Mouse (Mus musculus) adrenal gland, adult 10 weeks (tissue): Measurements from ENCODE around the gene Dnah3. TPM values are rescaled to one million over a fixed set of nuclear protein-coding genes. Genes with fewer than 3 reads are reported as not detected.

Experiments
- polyA plus RNA-seq: library from polyadenylated mRNA; stranded (reverse); fragments of 350-450 nt; fragmentation: Illumina TruSeq; extraction: RNeasy Lipid Tissue Mini Kit (QIAGEN cat#74804); gene quantifications from one replicate; pipeline ENCODE4 v1.2.3, GENCODE M21; 2014; ENCODE audit warnings: low read depth, low replicate concordance

Dnah3 gene
- not detected for polyA plus RNA-seq

DNA sequence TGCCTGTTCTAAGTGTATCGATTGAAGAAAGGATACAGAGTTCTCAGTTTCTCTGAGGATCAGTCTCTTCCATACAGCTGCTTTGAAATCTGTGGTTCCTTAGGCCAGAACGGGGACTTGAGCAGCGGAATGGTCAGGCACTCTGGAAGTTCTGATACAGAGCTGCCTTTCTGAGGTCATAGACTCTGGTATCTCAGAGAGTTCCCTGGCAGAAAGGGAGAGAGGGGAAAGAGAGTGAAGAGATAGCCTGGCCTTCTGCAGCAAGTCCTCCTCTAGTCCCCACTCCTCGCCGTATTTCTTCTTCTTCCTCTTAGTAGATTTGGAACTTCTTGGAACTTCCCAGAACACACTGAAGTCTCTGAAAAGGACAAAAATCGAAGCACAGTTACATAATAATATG is at the start of gene Dnah3:
Dnah3 (minus strand) TSS at position 101 of the 400 bp plus-strand sequence.

DNA sequence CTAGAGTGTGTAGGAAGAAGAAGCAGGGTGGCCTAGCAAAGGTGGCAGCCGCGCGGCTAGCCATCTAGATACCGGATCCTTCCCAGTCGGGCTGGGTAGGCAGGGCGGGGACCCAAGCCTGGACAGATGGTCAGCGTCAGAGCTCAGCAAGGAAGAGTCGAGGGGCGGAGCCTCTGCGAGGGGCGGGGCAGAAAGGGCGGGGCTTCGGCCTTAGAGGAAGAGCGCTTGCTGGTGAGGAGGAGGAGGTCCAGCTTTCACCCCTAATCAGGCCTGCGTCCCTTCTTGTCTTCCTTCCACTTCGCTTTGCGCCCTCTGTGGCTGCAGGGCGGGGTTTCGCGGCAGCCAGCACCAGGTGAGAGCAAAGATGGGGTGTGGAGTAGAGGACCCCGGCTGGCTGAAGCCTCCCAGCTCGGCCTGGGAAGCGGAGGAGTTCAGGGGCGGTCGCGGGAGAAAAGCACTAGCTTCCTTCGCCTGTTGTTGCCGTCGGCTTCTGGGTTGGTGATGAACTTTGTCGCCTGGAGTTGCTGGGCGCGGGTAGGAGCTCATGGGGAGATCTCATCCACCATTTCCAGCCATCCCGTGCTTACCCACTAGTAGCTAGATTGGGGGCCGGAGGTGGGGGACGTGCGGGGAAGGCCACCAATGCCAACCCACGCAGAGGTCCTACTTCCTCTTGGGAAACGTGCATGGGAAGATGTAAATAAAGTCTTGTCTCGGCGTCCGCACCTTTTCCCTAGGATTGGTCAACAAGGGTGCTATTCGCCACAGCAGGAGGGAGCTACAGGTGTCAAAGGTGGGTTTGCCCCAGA is 7.3 kb upstream of the Dnah3 start, which contains the start of gene Tmem159:
Tmem159 (plus strand) TSS at position 190 of the 809 bp plus-strand sequence.

DNA sequence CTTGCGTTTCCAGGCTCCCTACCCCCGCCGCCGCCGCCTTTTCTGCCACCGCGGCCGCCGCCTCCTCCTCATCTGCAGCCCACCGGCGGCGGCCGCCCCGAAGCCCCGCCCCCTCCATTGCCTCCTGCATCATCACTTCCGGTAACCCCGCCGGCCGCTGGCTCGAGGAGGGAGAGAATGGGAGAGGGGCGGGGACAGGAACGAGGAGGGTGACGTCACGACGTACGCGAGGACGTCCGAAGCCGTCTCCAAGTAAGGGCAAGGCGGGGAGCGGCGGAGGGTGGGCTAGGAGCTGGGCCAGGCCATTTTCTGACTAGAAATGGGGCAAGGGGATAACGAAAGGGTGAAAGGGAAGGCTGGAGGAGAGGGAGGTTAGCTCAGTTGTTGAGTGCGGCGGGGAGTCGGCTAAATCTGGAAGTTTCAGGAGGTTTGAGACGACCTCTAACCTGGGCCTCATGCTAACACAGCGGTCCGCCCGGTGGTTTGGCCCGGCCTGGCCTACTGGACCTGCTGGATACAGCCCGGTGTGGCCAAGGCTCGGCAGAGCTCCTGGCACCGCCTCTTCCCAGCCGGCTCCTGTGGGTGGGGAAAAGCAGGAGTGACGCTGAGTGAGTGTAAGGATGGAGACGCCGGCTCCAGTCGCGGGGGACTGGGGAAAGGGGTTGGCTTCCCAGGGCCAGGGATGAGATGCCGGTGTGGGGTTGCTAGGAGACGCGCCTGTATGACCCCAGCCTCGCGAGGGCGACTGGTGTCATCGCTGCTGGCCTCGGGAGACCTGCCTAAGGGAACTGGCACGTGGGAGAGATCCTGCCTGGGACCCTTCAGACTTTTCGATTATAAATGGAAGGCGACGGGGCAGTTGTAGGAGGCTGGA is 199.2 kb downstream of the Dnah3 start, which contains the start of the genes Lyrm1 and Dcun1d3:
Lyrm1 (plus strand) TSS at position 223 of the 874 bp plus-strand sequence.
Dcun1d3 (minus strand) TSS at position 660 of the 874 bp plus-strand sequence.

Other genes starting within 250 kb of the Dnah3 start
- 15.5 TPM for gene Lyrm1, start 199.4 kb downstream of the Dnah3 start, polyA plus RNA-seq
- 24.4 TPM for gene Dcun1d3, start 199.0 kb downstream of the Dnah3 start, polyA plus RNA-seq
- 199 TPM for gene Tmem159, start 7.1 kb upstream of the Dnah3 start, polyA plus RNA-seq
- gene Zp2, start 50.0 kb upstream of the Dnah3 start, polyA plus RNA-seq = not detected
- not detected for gene Anks4b, start 78.6 kb upstream of the Dnah3 start, polyA plus RNA-seq
- gene Crym, start 106.8 kb upstream of the Dnah3 start, polyA plus RNA-seq = not detected
- not detected for gene Abca14, start 108.7 kb upstream of the Dnah3 start, polyA plus RNA-seq
- gene Abca15, start 233.4 kb upstream of the Dnah3 start, polyA plus RNA-seq = not detected